27 mouse cellular contexts compared by ENCODE assay signal in genomic region chr2:131992487-131992886, GRCm38 (mm10). TPM values are rescaled to one million over a fixed set of nuclear protein-coding genes. Genes with fewer than 3 reads are reported as not detected.
DNase-seq lines count a peak whose midpoint lies in the region; ATAC-seq and TF ChIP-seq lines count a peak whose summit lies in the region.
"Had no signal": no experiment of that assay in that cellular context is flagged by ENCODE, and none has a peak within 500 bp of the region (broad histone marks: within the 10 kb centered on the region; RNA-seq: fewer than 3 reads in every experiment).

No protein-coding gene starts in this region.

- TF ChIP-seq CTCF in layer of hippocampus, adult 2 months (conservative IDR thresholded peaks at IDR 0.05): no peak

- no peak overlapping the region for H3K4me3 ChIP-seq in layer of hippocampus, adult 2 months
- H3K4me3 ChIP-seq: embryonic facial prominence, embryonic 12.5 days; heart, embryonic 13.5 days; hindbrain, embryonic 12.5 days; intestine, embryonic 15.5 days; limb, embryonic 15.5 days; neural tube, embryonic 12.5 days had no signal

- peak; percentile 71 for ATAC-seq in granulocyte monocyte progenitor cell, adult 5-6 weeks (replicated peaks; ENCODE audit: poor library complexity, severe bottlenecking)
- ATAC-seq: intestine, embryonic 15.5 days had no signal

- H3K27ac ChIP-seq in layer of hippocampus, adult 2 months: peak overlapping the region; percentile 14; the same call in 1 of the 2 replicates
- H3K27ac ChIP-seq: embryonic facial prominence, embryonic 12.5 days; heart, embryonic 13.5 days; hindbrain, embryonic 12.5 days; intestine, embryonic 15.5 days; limb, embryonic 15.5 days; liver, embryonic 14.5 days; neural tube, embryonic 12.5 days had no signal

- DNase-seq in layer of hippocampus, adult 2 months (ENCODE audit: low spot score in 2 of 2): no peak
- no peak for DNase-seq in layer of hippocampus, adult 11-12 months (ENCODE audit: low spot score)
- peak; percentile 25 for DNase-seq in thymus, postnatal 14 days
- DNase-seq in thymus, postnatal 10 days (ENCODE audit: low spot score in 2 of 2): no peak
- peak; percentile 41 for DNase-seq in telencephalon, adult 2 months (ENCODE audit: low read depth, low spot score)
- no peak for DNase-seq in adrenal gland, adult 8-10 months
- no peak for DNase-seq in right cerebral cortex, postnatal 14 days
- DNase-seq: adrenal gland, postnatal 25 days; cerebellum, adult 9-11 months; heart, adult 18-20 months; heart, postnatal 14 days; kidney, adult 8-10 months; kidney, postnatal 14 days; layer of hippocampus, adult 9-11 months; left cerebral cortex, postnatal 4 days; lung, embryonic 14.5 days; midbrain, embryonic 14.5 days had no signal

RNA-seq across cellular contexts. Expression of gene Rassf2, which starts 37.6 kb away (rescaled TPM):
- total RNA-seq in layer of hippocampus, adult 2 months (2021): 10 to 100 TPM; 39.9 to 43.2 TPM
- 43.5 and 54.8 TPM in 2 replicates for total RNA-seq in granulocyte monocyte progenitor cell, adult 5-6 weeks (2014; fragmentation: Nextera tagmentation)
- total RNA-seq in granulocyte monocyte progenitor cell, adult 5-6 weeks (2017): 57.9 and 76.3 TPM in 2 replicates
- total RNA-seq in adrenal gland, adult 8-10 months (2022): 10 to 100 TPM; 10.2 to 14.5 (median 12.2) TPM

RNA-seq across cellular contexts. Expression of gene Prnd, which starts 41.8 kb away (rescaled TPM):
- total RNA-seq in layer of hippocampus, adult 2 months (2021): not detected
- total RNA-seq in granulocyte monocyte progenitor cell, adult 5-6 weeks (2014; fragmentation: Nextera tagmentation): not detected in 2 replicates
- total RNA-seq in granulocyte monocyte progenitor cell, adult 5-6 weeks (2017): not detected in 2 replicates
- 1 to 10 TPM in 1 of 4 experiments, under 1 TPM in 3; 0.29 to 1.1 (median 0.62) TPM for total RNA-seq in adrenal gland, adult 8-10 months (2022)
- total RNA-seq: adrenal gland, postnatal 25 days; left cerebral cortex, adult 18-20 months; megakaryocyte-erythroid progenitor cell, adult 5-6 weeks had no signal

Comparison
In these comparisons a context has a peak if more than half of its experiments do, and no peak if none do; other contexts are left out.
1. DNase-seq: peak in thymus, postnatal 14 days (single experiment) and telencephalon, adult 2 months (single experiment); none in layer of hippocampus, adult 2 months (0 of 2), layer of hippocampus, adult 11-12 months (single experiment), thymus, postnatal 10 days (0 of 2), adrenal gland, adult 8-10 months (single experiment) and right cerebral cortex, postnatal 14 days (single experiment).